Mouse (Mus musculus) lung, postnatal 14 days (tissue): ENCODE data around the gene Cdc42.

Source experiments
- DNase-seq: peaks from one replicate; pipeline ENCODE4 v3.0.0; 2021

Cdc42 gene

GRCm38 (mm10) chr4:137357517-137358254 lies at the start of gene Cdc42:
Cdc42 (minus strand) TSS chr4:137357720.
- DNase-seq = peak; percentile 99

GRCm38 (mm10) chr4:137405571-137405970 lies 48.1 kb upstream of the Cdc42 start:
- DNase-seq = no peak

- peak; percentile 24 for DNase-seq
Measured at GRCm38 (mm10) chr4:137396641-137397525, 39.4 kb upstream of the Cdc42 start.

- DNase-seq = peak; percentile 38
Measured at GRCm38 (mm10) chr4:137393378-137394135, 36.0 kb upstream of the Cdc42 start.

- DNase-seq = no peak
Measured at GRCm38 (mm10) chr4:137392874-137393273, 35.4 kb upstream of the Cdc42 start.

- no peak for DNase-seq
Measured at GRCm38 (mm10) chr4:137391287-137391686, 33.8 kb upstream of the Cdc42 start.

GRCm38 (mm10) chr4:137390196-137390595 lies 32.7 kb upstream of the Cdc42 start:
- DNase-seq = no peak

- DNase-seq = no peak
Measured at GRCm38 (mm10) chr4:137388983-137389382, 31.5 kb upstream of the Cdc42 start.

- DNase-seq = peak; percentile 86
Measured at GRCm38 (mm10) chr4:137388059-137388794, 30.7 kb upstream of the Cdc42 start.

- DNase-seq = no peak
Measured at GRCm38 (mm10) chr4:137387482-137388058, 30.1 kb upstream of the Cdc42 start.

GRCm38 (mm10) chr4:137380702-137381605 lies 23.4 kb upstream of the Cdc42 start:
- no peak for DNase-seq

GRCm38 (mm10) chr4:137379713-137380255 lies 22.3 kb upstream of the Cdc42 start:
- no peak for DNase-seq

- no peak for DNase-seq
Measured at GRCm38 (mm10) chr4:137379085-137379484, 21.6 kb upstream of the Cdc42 start.

GRCm38 (mm10) chr4:137377526-137378304 lies 20.2 kb upstream of the Cdc42 start:
- no peak for DNase-seq

GRCm38 (mm10) chr4:137376778-137377177 lies 19.3 kb upstream of the Cdc42 start:
- DNase-seq = no peak

- no peak for DNase-seq
Measured at GRCm38 (mm10) chr4:137375314-137376278, 18.1 kb upstream of the Cdc42 start.

GRCm38 (mm10) chr4:137373711-137374110 lies 16.2 kb upstream of the Cdc42 start:
- DNase-seq = no peak
